Mouse (Mus musculus) forebrain, embryonic 15.5 days (tissue): Measurements from ENCODE around the gene Nme7. TPM values are rescaled to one million over a fixed set of nuclear protein-coding genes. Genes with fewer than 3 reads are reported as not detected.

Experiments
- ATAC-seq: fragments of 200-750 bp; cut with Nextera tagmentation; replicated peaks from 2 replicates; pipeline ENCODE4 v1.8.0; 2017; ENCODE audit warnings: mild to moderate bottlenecking, moderate TSS enrichment, moderate library complexity
- H3K27ac ChIP-seq: fragments of 300-500 bp; sonication (generic); replicated peaks from 2 replicates; pipeline ENCODE4 v1.5.1; 2015; ENCODE audit warnings: mild to moderate bottlenecking, inconsistent platforms
- H3K27me3 ChIP-seq: fragments of 300-500 bp; sonication (generic); 2 replicates; pipeline ENCODE4 v1.6.1; 2015; ENCODE audit warnings: inconsistent platforms
- H3K36me3 ChIP-seq: fragments of 300-500 bp; sonication (generic); 2 replicates; pipeline ENCODE4 v1.6.1; 2015; ENCODE audit warnings: mild to moderate bottlenecking, inconsistent platforms
- H3K4me1 ChIP-seq: fragments of 300-500 bp; sonication (generic); 2 replicates; pipeline ENCODE4 v1.6.1; 2015; ENCODE audit warnings: inconsistent platforms
- H3K4me2 ChIP-seq: fragments of 300-500 bp; sonication (generic); replicated peaks from 2 replicates; pipeline ENCODE4 v1.6.1; 2015; ENCODE audit warnings: mild to moderate bottlenecking, inconsistent platforms
- H3K4me3 ChIP-seq: fragments of 300-500 bp; sonication (generic); 2 replicates; pipeline ENCODE4 v1.5.1; 2015; ENCODE audit warnings: mild to moderate bottlenecking, inconsistent platforms
- H3K9ac ChIP-seq: fragments of 300-500 bp; sonication (generic); replicated peaks from 2 replicates; pipeline ENCODE4 v1.6.1; 2015; ENCODE audit warnings: mild to moderate bottlenecking, inconsistent platforms
- H3K9me3 ChIP-seq: fragments of 300-500 bp; sonication (generic); 2 replicates; pipeline ENCODE4 v1.6.1; 2016; ENCODE audit warnings: inconsistent platforms
- WGBS: fragments of 180-500 bp; shearing (Covaris S2); methylation state at CpG from one replicate; pipeline ENCODE4 v1.1.7; 2015; ENCODE audit warnings: mixed read lengths; 5-methylcytosine and 5-hydroxymethylcytosine counted together
- polyA plus RNA-seq: library from polyadenylated mRNA; unstranded; fragments of >200 nt; fragmentation: Nextera tagmentation; extraction: Ambion mirVana; gene quantifications from 2 replicates; pipeline ENCODE4 v1.2.1, GENCODE M21; 2015

The Nme7 gene
- polyA plus RNA-seq, 1 experiment from 2014 or later, result 41.6 TPM

DNA sequence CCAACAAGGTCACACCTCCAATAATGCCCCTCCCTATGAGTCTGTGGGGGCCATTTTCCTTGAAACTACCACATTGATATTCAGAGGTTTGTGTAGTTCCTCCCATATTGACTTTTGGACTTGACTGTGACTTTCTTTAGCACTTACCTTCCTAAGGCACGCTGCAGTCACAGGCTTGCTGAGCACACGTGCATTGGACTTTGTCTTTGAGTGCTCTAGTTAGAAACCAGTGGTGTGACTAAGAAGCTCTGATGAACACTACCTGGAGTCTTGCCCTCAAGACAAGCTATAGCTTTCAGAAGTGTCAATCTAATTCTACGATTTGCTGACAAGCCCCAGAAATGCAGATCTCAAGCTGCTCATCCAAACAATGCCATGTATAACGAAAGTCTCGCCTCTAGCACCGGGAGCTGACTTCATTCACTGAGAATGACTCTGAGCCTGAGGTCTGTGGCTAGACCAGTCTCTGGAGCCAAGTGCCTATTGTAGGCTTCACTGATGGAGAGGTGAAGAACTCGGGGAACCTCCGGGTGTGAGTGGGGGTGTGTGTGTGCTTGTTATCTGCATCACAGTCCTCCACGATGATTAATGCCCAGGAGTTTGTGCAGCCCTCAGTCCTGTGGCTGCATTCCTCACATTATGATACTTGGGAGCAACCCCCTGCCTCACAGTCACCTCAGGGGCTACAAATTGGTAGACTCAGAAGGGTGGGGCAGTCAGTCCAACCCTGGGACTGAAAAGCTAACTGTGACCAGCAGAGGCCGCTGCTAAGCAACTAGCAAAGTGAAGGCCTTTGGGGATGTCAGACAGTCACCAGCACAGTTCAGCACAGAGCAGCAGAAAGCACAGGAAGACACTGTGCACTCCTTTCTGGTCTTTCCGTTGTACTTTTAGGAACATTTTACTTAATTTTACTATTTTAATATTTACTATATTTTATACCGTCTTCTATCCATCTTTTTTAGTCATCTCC is 62.5 kb downstream of the Nme7 start:
- no peak overlapping the region for H3K9ac ChIP-seq
- H3K4me2 ChIP-seq, result no peak overlapping the region

DNA sequence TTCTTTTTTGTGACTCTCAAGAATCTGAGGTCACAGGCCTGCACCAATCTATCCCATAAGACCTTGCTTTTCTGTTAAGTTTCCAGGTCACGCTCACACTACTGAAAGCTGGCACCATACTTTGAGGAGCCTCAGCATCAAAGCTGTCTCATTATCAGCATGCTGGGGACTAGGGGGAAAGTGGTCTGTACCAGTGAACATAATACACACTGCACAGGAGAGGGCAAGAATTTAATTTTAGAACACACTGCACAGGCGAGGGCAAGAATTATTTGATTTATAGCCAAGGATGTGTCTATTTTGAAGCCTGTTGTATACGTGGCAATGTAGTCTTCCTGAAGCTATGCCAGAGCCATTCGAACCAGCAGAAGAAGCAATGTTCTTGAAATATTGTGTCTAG is 64.2 kb downstream of the Nme7 start:
- H3K4me2 ChIP-seq, result no peak overlapping the region
- H3K4me1 ChIP-seq, result no peaks in the 10 kb centered on the region
- 78% methylated on average over 4 of the region's 4 CpGs for WGBS
- H3K36me3 ChIP-seq, result no peaks in the 10 kb centered on the region
- no peak overlapping the region for H3K4me3 ChIP-seq
- no peak overlapping the region for H3K9ac ChIP-seq
- H3K9me3 ChIP-seq, result no peaks in the 10 kb centered on the region
- H3K27ac ChIP-seq, result no peak overlapping the region
- H3K27me3 ChIP-seq, result no peaks in the 10 kb centered on the region
- ATAC-seq, result no peak

More for the DNA sequence above, 62.5 kb downstream of the Nme7 start:
- Histone ChIP-seq H3K4me1 (peaks cover 7% of the 10 kb centered on the region; the same call in 1 of the 2 replicates), H3K27ac (no peak overlapping the region), H3K4me3 (no peak overlapping the region), H3K9me3 (no peaks in the 10 kb centered on the region), H3K36me3 (no peaks in the 10 kb centered on the region), H3K27me3 (no peaks in the 10 kb centered on the region)
- 75% methylated on average over 12 of the region's 12 CpGs for WGBS
- ATAC-seq, result peak; percentile 84

DNA sequence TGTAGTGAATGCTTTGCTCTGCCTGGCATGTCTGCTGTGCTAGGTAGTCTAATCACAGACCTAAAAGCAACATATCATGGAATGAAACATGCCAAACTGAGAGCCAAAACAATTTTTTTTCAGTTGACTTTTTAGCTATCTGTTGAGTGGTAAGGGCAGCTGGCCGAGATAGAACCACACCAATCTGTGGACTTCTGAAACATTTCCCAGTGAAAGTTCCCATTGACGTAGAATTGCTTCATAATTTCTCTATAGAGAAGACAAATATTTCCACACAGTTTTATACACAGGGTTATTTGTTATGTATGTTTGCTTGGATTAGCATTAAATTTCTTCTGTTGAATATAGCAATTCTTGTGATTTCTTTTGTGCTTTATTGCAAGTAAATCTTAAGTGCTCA is 65.9 kb downstream of the Nme7 start:
- Histone ChIP-seq H3K27me3 (no peaks in the 10 kb centered on the region), H3K4me1 (no peaks in the 10 kb centered on the region), H3K9me3 (no peaks in the 10 kb centered on the region), H3K36me3 (no peaks in the 10 kb centered on the region), H3K4me2 (no peak overlapping the region), H3K27ac (no peak overlapping the region), H3K9ac (no peak overlapping the region), H3K4me3 (no peak overlapping the region)
- WGBS, result 96% methylated on average over 2 of the region's 2 CpGs
- no peak for ATAC-seq

DNA sequence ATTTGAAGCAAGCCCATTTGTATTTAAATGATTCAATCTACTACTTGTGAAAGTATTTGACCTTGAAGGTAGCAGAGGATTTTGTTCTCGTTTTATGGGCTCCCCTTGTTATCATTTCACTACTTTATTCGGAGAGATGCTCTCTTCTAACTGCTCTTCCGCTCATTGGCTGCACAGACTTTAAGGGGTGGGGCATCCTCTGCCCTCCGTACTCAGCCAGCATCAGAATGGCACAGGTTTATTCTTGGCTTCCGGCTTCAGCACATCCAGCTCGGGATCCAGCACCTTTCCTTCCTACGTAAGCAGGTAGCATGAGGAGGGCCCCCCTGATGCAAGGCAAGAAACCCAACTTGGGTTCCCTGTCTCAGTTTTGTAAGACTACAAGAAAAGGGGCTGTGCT is 69.1 kb downstream of the Nme7 start:
- H3K9ac ChIP-seq, result no peak overlapping the region
- H3K9me3 ChIP-seq, result no peaks in the 10 kb centered on the region
- no peaks in the 10 kb centered on the region for H3K36me3 ChIP-seq
- H3K4me1 ChIP-seq, result no peaks in the 10 kb centered on the region
- no peaks in the 10 kb centered on the region for H3K27me3 ChIP-seq
- no peak overlapping the region for H3K4me3 ChIP-seq
- no peak for ATAC-seq
- 85% methylated on average over 7 of the region's 7 CpGs for WGBS
- no peak overlapping the region for H3K27ac ChIP-seq
- H3K4me2 ChIP-seq, result no peak overlapping the region

DNA sequence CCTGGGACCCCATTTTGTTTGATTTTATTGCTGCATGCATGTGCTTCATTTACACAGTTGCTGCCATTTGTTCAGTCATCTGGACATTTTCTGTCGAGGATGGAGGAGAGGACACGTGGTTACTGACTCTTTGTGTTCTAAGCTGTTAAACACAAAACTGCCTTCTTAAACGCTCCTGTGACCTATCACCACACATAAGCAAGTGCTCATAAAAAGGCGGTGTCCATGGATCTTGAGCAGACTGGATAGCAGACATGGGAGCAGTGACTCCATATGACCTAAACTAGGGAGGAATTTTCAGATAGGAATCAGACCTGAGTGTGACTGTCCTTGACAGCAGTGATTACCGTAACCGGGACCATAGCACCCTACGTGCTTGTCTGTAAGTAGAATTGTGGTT is 70.1 kb downstream of the Nme7 start:
- Histone ChIP-seq H3K27ac (no peak overlapping the region), H3K9me3 (no peaks in the 10 kb centered on the region), H3K9ac (no peak overlapping the region), H3K4me3 (no peak overlapping the region), H3K4me2 (no peak overlapping the region), H3K27me3 (no peaks in the 10 kb centered on the region), H3K36me3 (no peaks in the 10 kb centered on the region), H3K4me1 (no peaks in the 10 kb centered on the region)
- 86% methylated on average over 7 of the region's 7 CpGs for WGBS
- ATAC-seq, result no peak

DNA sequence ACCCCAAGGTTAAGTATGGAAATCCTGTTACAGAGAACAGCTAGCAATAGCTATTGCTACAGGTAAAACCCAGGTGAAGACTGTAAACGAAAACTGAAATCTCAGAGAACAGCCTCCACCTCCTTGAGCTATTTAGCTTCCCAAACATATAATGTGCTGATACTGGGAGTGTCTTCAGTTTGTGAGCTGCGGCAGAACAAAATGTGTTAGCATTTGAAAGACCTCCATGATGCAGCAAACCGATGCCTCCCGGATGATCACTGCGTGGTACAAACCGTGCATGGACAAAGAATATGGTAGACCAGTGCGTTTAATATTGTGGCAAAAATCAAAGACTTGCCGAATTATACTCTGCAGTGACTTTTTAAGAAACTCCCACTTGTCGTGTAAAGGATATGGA is 71.7 kb downstream of the Nme7 start:
- WGBS, result 97% methylated on average over 9 of the region's 9 CpGs
- H3K9me3 ChIP-seq, result no peaks in the 10 kb centered on the region
- no peaks in the 10 kb centered on the region for H3K36me3 ChIP-seq
- no peaks in the 10 kb centered on the region for H3K27me3 ChIP-seq
- H3K4me3 ChIP-seq, result no peak overlapping the region
- no peaks in the 10 kb centered on the region for H3K4me1 ChIP-seq
- H3K9ac ChIP-seq, result no peak overlapping the region
- no peak overlapping the region for H3K27ac ChIP-seq
- H3K4me2 ChIP-seq, result no peak overlapping the region
- no peak for ATAC-seq

DNA sequence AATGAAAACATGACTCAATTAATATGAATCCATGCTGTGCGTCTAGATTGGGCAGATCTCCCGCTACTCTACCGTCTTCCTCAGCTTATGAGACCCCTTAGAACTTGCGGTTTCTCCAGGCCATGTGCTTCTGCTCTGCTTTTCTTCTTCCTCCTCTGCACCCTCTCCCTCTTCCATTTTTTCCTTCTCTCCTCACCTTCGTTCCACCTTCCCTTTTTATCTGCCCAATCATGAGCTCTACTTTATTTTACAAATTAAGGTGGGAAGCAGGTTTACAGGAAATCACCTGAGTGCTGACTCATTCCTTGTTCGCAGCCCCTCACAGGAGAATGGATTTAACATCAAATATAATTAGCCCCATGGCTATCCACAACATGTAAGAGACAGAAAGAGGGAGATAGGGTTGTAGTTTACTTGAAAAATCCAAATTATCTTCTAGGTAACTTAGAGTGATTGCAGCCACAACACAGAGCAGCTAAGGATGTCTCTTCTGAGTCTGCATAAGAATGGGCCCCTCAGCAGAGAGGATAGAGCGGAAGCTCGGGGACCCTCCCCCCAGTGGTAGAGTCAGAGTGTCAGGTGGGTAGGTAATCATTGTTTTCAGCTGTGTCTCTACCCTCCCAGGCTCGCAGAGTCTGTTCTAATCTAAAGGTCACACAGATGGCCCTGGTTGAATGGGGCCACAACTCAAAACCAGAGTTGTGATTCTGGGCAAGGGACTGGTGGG is 73.0 kb downstream of the Nme7 start:
- H3K27ac ChIP-seq, result no peak overlapping the region
- no peak overlapping the region for H3K4me3 ChIP-seq
- 75% methylated on average over 9 of the region's 9 CpGs for WGBS
- no peak overlapping the region for H3K4me2 ChIP-seq
- ATAC-seq, result no peak
- no peak overlapping the region for H3K9ac ChIP-seq
- no peaks in the 10 kb centered on the region for H3K36me3 ChIP-seq
- no peaks in the 10 kb centered on the region for H3K9me3 ChIP-seq
- H3K4me1 ChIP-seq, result no peaks in the 10 kb centered on the region
- H3K27me3 ChIP-seq, result no peaks in the 10 kb centered on the region

DNA sequence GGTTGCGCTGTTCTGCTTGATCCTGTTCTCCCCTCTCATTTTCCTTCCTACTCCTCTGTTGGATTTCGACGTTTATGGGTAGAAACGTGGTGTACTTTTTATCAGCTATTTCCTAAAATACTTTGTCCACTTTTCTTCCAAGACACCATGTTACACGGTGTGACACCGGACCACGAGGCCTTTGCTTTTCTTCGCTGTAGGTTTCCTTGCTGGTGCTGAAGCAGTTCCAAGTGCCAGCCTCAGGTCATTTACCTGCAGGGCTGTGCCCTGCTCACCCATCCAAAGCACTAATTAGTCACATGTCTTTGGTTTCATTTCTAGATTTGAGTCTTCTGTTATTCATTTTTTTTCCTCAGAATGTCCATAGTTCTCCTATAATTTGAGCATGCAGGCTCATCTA is 79.7 kb downstream of the Nme7 start:
- Histone ChIP-seq H3K27ac (no peak overlapping the region), H3K4me2 (no peak overlapping the region), H3K9ac (no peak overlapping the region), H3K4me3 (no peak overlapping the region), H3K9me3 (no peaks in the 10 kb centered on the region), H3K36me3 (0 out of 2 replicates have a peak, but pooled peaks cover 3% of the 10 kb centered on the region), H3K4me1 (no peaks in the 10 kb centered on the region), H3K27me3 (no peaks in the 10 kb centered on the region)
- no peak for ATAC-seq
- 96% methylated on average over 8 of the region's 8 CpGs for WGBS

DNA sequence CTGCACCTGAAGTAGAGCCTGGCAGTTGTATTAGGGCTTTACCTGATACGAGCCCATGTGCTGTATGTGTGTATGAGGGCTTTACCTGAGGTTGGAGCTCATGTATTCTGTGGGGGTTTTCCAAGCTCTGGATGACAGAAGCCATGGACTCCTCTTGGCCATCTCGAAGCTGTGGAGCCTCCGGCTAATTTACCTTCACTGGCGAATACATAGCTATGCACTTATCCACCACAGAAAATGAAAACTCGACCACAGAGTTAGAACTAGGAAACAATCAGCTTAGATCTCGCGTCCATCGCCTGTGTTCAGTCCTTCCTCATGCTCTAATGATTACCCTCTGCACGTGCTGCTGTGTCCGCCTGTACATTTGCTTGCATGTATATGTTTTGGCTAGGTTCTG is 80.4 kb downstream of the Nme7 start:
- ATAC-seq, result no peak
- 95% methylated on average over 10 of the region's 10 CpGs for WGBS
- H3K4me3 ChIP-seq, result no peak overlapping the region
- H3K4me1 ChIP-seq, result no peaks in the 10 kb centered on the region
- H3K27ac ChIP-seq, result no peak overlapping the region
- H3K27me3 ChIP-seq, result no peaks in the 10 kb centered on the region
- H3K9me3 ChIP-seq, result no peaks in the 10 kb centered on the region
- no peak overlapping the region for H3K9ac ChIP-seq
- 0 out of 2 replicates have a peak, but pooled peaks cover 3% of the 10 kb centered on the region for H3K36me3 ChIP-seq
- H3K4me2 ChIP-seq, result no peak overlapping the region

DNA sequence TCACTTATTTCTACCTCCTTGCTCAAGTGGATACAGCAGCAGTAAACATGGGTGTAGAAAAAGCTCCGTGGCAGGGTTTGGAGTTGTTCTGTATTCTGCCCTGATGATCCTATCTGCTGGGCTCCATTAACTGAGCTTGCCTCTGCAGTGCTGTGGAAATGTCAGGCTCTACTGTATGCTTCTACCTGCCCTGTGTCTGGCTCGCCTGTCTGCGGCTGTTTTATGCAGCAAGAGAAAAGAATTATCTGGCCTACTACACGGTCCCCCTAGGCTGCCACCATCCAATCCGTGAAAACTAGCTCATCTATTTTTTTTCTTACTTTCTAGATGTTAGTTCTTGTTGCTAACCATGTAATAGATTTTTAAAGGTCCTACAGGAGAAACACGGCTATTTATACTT is 81.1 kb downstream of the Nme7 start:
- H3K27me3 ChIP-seq, result no peaks in the 10 kb centered on the region
- 88% methylated on average over 6 of the region's 6 CpGs for WGBS
- no peak overlapping the region for H3K9ac ChIP-seq
- ATAC-seq, result no peak
- no peak overlapping the region for H3K4me2 ChIP-seq
- no peaks in the 10 kb centered on the region for H3K9me3 ChIP-seq
- H3K36me3 ChIP-seq, result 0 out of 2 replicates have a peak, but pooled peaks cover 3% of the 10 kb centered on the region
- H3K4me1 ChIP-seq, result no peaks in the 10 kb centered on the region
- H3K4me3 ChIP-seq, result no peak overlapping the region
- no peak overlapping the region for H3K27ac ChIP-seq

DNA sequence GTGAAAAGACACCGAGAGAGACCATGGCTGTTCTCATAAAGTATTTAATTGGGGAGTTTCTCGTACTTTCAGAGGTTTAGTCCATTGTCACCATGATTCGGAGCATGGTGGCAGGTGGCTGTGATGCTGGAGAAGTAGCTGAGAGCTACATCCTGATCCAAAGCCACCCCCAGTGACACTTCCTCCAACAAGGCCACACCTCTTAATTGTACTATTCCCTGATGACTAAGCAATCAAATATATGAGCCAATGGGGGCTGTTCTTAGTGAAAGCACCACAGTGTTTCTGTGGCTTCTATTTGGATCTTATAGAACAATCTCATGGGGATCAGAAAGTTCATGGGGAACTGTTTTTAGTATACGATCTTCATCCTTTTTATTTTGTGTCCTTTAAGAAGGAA is 85.8 kb downstream of the Nme7 start:
- no peak overlapping the region for H3K4me3 ChIP-seq
- H3K9ac ChIP-seq, result no peak overlapping the region
- no peak overlapping the region for H3K4me2 ChIP-seq
- ATAC-seq, result no peak
- H3K4me1 ChIP-seq, result peaks cover 4% of the 10 kb centered on the region
- H3K36me3 ChIP-seq, result 0 out of 2 replicates have a peak, but pooled peaks cover 3% of the 10 kb centered on the region
- WGBS, result 87% methylated on average over 4 of the region's 4 CpGs
- H3K27ac ChIP-seq, result no peak overlapping the region
- H3K27me3 ChIP-seq, result no peaks in the 10 kb centered on the region
- H3K9me3 ChIP-seq, result no peaks in the 10 kb centered on the region

DNA sequence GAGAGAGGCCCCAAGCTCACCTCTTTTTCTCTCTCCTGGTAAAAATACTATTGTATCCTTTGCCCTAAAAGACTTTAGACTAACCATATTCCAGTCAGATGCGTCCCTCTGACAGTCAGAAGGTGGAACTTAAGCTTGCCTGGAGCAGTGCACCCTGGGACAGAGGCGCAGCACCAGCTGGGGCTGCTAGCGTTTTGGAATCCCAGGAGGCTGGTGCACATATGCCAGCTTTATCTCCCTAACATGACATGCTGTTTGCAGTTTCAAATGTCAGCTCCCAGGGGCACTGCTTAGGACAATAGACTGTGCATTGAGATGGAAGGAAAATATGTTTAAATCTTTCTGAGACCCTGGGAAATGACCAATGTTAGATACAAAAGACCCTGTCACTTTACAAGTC is 88.3 kb downstream of the Nme7 start:
- H3K27ac ChIP-seq, result no peak overlapping the region
- H3K9me3 ChIP-seq, result no peaks in the 10 kb centered on the region
- 0 out of 2 replicates have a peak, but pooled peaks have one; percentile 51 for ATAC-seq
- 48% methylated on average over 3 of the region's 3 CpGs for WGBS
- H3K4me1 ChIP-seq, result peaks cover 11% of the 10 kb centered on the region
- no peaks in the 10 kb centered on the region for H3K36me3 ChIP-seq
- no peak overlapping the region for H3K4me3 ChIP-seq
- no peak overlapping the region for H3K9ac ChIP-seq
- H3K27me3 ChIP-seq, result no peaks in the 10 kb centered on the region
- no peak overlapping the region for H3K4me2 ChIP-seq
